In the genomic region with DNA sequence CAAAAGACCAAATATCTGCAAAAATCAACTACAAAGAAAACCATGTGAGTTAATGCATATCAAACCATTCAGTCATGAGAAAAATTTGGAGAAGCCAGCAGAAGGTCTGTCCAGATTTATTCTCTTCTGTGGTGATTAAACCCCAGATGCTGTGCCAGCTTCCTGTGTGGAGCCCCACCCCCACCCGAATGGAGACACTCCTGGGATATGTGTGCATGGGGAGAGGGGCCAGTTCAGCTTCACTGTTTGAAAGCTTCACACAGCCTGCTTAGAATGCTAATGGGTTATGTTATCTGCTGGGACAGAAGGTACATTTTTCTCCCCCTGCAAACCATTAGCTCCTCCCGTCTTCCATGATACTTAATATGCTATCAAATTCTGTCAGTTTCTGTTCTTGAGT, we compare ENCODE assay signal across 18 mouse cellular contexts.
DNase-seq lines count a peak whose midpoint lies in the region; ATAC-seq and TF ChIP-seq lines count a peak whose summit lies in the region.
"Had no signal": no experiment of that assay in that cellular context is flagged by ENCODE, and none has a peak within 500 bp of the region (broad histone marks: within the 10 kb centered on the region; RNA-seq: fewer than 3 reads in every experiment).

No protein-coding gene starts in this region.

- no peak for TF ChIP-seq CTCF in brain, embryonic 14.5 days (IDR thresholded peaks at IDR 0.05; ENCODE audit: borderline replicate concordance, extremely low read depth, insufficient read depth, insufficient read length)

- no peak overlapping the region for H3K9ac ChIP-seq in hindbrain, embryonic 11.5 days (ENCODE audit: low read depth, low read length)
- H3K9ac ChIP-seq in forebrain, embryonic 16.5 days (replicated peaks; ENCODE audit: low read depth, low read length) = no peak overlapping the region
- H3K9ac ChIP-seq in midbrain, embryonic 14.5 days (replicated peaks; ENCODE audit: low read length) = no peak overlapping the region
- H3K9ac ChIP-seq: embryonic facial prominence, embryonic 13.5 days had no signal

- H3K27ac ChIP-seq in hindbrain, embryonic 11.5 days (ENCODE audit: low read depth, low read length) = no peak overlapping the region
- H3K27ac ChIP-seq in hindbrain, embryonic 10.5 days = no peak overlapping the region
- no peak overlapping the region for H3K27ac ChIP-seq in forebrain, embryonic 16.5 days (ENCODE audit: low read length)
- H3K27ac ChIP-seq in midbrain, embryonic 14.5 days (replicated peaks; ENCODE audit: low read depth, low read length) = no peak overlapping the region
- H3K27ac ChIP-seq: embryonic facial prominence, embryonic 13.5 days; heart, adult 2 months; kidney, postnatal 0 days had no signal

- DNase-seq in hindbrain, embryonic 11.5 days (ENCODE audit: low spot score) = peak; percentile 46
- no peak for DNase-seq in hindbrain, embryonic 10.5 days (ENCODE audit: low spot score)
- peak; percentile 85 for DNase-seq in brain, embryonic 14.5 days (ENCODE audit: low read depth)
- DNase-seq in midbrain, embryonic 14.5 days = peak; percentile 36
- DNase-seq in frontal cortex, adult 2 months (ENCODE audit: extremely low spot score in 1 of 2, low spot score in 1 of 2) = no peak
- DNase-seq in adrenal gland, postnatal 10 days = no peak
- no peak for DNase-seq in kidney, postnatal 4 days
- DNase-seq: adrenal gland, adult 2 months; cerebellum, adult 9-11 months; gastrocnemius, postnatal 10 days; heart, adult 2 months; lung, adult 2 months; lung, postnatal 4 days; thymus, adult 18-20 months had no signal

- TF ChIP-seq POLR2A in brain, embryonic 14.5 days (IDR thresholded peaks at IDR 0.05; ENCODE audit: borderline replicate concordance, extremely low read depth, insufficient read depth, insufficient read length, poor library complexity, severe bottlenecking) = no peak

- H3K4me1 ChIP-seq in hindbrain, embryonic 11.5 days (replicated peaks; ENCODE audit: control insufficient read depth, insufficient read depth, low read length) = 0 out of 2 replicates have a peak, but pooled peaks cover 2% of the 10 kb centered on the region
- H3K4me1 ChIP-seq in hindbrain, embryonic 10.5 days (replicated peaks) = peaks cover 24% of the 10 kb centered on the region
- peaks cover 10% of the 10 kb centered on the region for H3K4me1 ChIP-seq in forebrain, embryonic 16.5 days (replicated peaks; ENCODE audit: control insufficient read depth, insufficient read depth, low read length)
- H3K4me1 ChIP-seq in midbrain, embryonic 14.5 days (ENCODE audit: control insufficient read depth, insufficient read depth, low read length) = peaks cover 17% of the 10 kb centered on the region

- H3K4me3 ChIP-seq in hindbrain, embryonic 11.5 days (ENCODE audit: low read depth, low read length) = no peak overlapping the region
- no peak overlapping the region for H3K4me3 ChIP-seq in hindbrain, embryonic 10.5 days
- H3K4me3 ChIP-seq in forebrain, embryonic 16.5 days (replicated peaks; ENCODE audit: low read length) = no peak overlapping the region
- H3K4me3 ChIP-seq in midbrain, embryonic 14.5 days (replicated peaks; ENCODE audit: low read depth, low read length) = no peak overlapping the region
- H3K4me3 ChIP-seq: embryonic facial prominence, embryonic 13.5 days; heart, adult 2 months had no signal

- no peaks in the 10 kb centered on the region for H3K36me3 ChIP-seq in hindbrain, embryonic 11.5 days (ENCODE audit: control insufficient read depth, insufficient read depth, low read length)
- H3K36me3 ChIP-seq in hindbrain, embryonic 10.5 days = no peaks in the 10 kb centered on the region
- no peaks in the 10 kb centered on the region for H3K36me3 ChIP-seq in forebrain, embryonic 16.5 days (ENCODE audit: control insufficient read depth, insufficient read depth)
- no peaks in the 10 kb centered on the region for H3K36me3 ChIP-seq in midbrain, embryonic 14.5 days (ENCODE audit: control insufficient read depth, insufficient read depth, low read length)
- H3K36me3 ChIP-seq: embryonic facial prominence, embryonic 13.5 days; G1E had no signal

- H3K27me3 ChIP-seq in hindbrain, embryonic 11.5 days (ENCODE audit: control insufficient read depth, insufficient read depth, low read length) = no peaks in the 10 kb centered on the region
- H3K27me3 ChIP-seq in hindbrain, embryonic 10.5 days (ENCODE audit: insufficient read depth, poor library complexity, severe bottlenecking) = peaks cover 20% of the 10 kb centered on the region
- no peaks in the 10 kb centered on the region for H3K27me3 ChIP-seq in forebrain, embryonic 16.5 days (replicated peaks; ENCODE audit: control insufficient read depth, insufficient read depth, low read length)
- peaks cover 6% of the 10 kb centered on the region for H3K27me3 ChIP-seq in midbrain, embryonic 14.5 days (ENCODE audit: control insufficient read depth, insufficient read depth, low read length)
- H3K27me3 ChIP-seq: embryonic facial prominence, embryonic 13.5 days had no signal

- H3K9me3 ChIP-seq in hindbrain, embryonic 11.5 days (ENCODE audit: control insufficient read depth, low read length) = no peaks in the 10 kb centered on the region
- H3K9me3 ChIP-seq in hindbrain, embryonic 10.5 days = no peaks in the 10 kb centered on the region
- H3K9me3 ChIP-seq in forebrain, embryonic 16.5 days (ENCODE audit: control insufficient read depth, low read length) = no peaks in the 10 kb centered on the region
- H3K9me3 ChIP-seq in midbrain, embryonic 14.5 days (ENCODE audit: control insufficient read depth, low read length) = no peaks in the 10 kb centered on the region
- H3K9me3 ChIP-seq: embryonic facial prominence, embryonic 13.5 days; G1E had no signal

- WGBS in hindbrain, embryonic 11.5 days = 31% methylated on average over 2 of the region's 2 CpGs
- WGBS in hindbrain, embryonic 10.5 days = 45% methylated on average over 2 of the region's 2 CpGs
- 32% methylated on average over 2 of the region's 2 CpGs for WGBS in forebrain, embryonic 16.5 days
- WGBS in midbrain, embryonic 14.5 days = 10% methylated on average over 2 of the region's 2 CpGs

- peak; percentile 54; the same call in 1 of the 2 replicates for ATAC-seq in hindbrain, embryonic 11.5 days (ENCODE audit: low FRiP score)
- peak; percentile 82 for ATAC-seq in forebrain, embryonic 16.5 days
- peak; percentile 24; the same call in 1 of the 2 replicates for ATAC-seq in midbrain, embryonic 14.5 days (ENCODE audit: low FRiP score, low TSS enrichment)

- no peak overlapping the region for H3K4me2 ChIP-seq in hindbrain, embryonic 11.5 days (replicated peaks; ENCODE audit: low read depth, low read length)
- no peak overlapping the region for H3K4me2 ChIP-seq in forebrain, embryonic 16.5 days (ENCODE audit: low read length)
- no peak overlapping the region for H3K4me2 ChIP-seq in midbrain, embryonic 14.5 days (ENCODE audit: low read length)
- H3K4me2 ChIP-seq: embryonic facial prominence, embryonic 13.5 days had no signal

Comparison
In these comparisons a context has a peak if more than half of its experiments do, and no peak if none do; other contexts are left out.
1. DNase-seq: peak in hindbrain, embryonic 11.5 days (single experiment), brain, embryonic 14.5 days (single experiment) and midbrain, embryonic 14.5 days (single experiment); none in hindbrain, embryonic 10.5 days (single experiment), frontal cortex, adult 2 months (0 of 2), adrenal gland, postnatal 10 days (single experiment) and kidney, postnatal 4 days (0 of 2).
2. ATAC-seq: peak in every context shown above with its lines; median percentile 82 in forebrain, embryonic 16.5 days; 54 in hindbrain, embryonic 11.5 days; 24 in midbrain, embryonic 14.5 days.